ENCODE assay signal across 8 mouse cellular contexts in the genomic region with DNA sequence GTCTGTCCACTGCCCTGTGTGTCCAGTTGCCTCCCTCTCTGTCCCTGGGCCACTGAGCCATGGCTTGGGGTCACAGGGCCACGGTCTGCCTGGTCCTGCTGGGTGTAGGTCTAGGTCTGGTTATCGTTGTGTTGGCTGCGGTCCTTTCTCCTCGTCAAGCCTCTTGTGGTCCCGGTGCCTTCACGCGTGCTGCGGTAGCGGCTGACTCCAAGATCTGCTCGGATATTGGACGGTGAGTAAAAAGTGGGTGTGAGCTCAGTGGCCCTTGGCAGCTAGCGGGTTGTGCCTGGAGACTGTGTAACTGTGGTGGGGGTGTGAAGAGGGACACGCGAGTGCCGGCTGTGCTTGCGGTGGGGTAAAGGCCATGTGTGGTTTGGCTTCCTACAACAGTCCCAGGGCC. TPM values are rescaled to one million over a fixed set of nuclear protein-coding genes. Genes with fewer than 3 reads are reported as not detected.
DNase-seq lines count a peak whose midpoint lies in the region; ATAC-seq and TF ChIP-seq lines count a peak whose summit lies in the region.

No protein-coding gene starts in this region.

- H3K36me3 ChIP-seq in midbrain, embryonic 10.5 days, result no peaks in the 10 kb centered on the region
- H3K36me3 ChIP-seq in midbrain, embryonic 16.5 days (ENCODE audit: control insufficient read depth, insufficient read depth, low read length), result no peaks in the 10 kb centered on the region
- no peaks in the 10 kb centered on the region for H3K36me3 ChIP-seq in kidney, adult 2 months (ENCODE audit: control insufficient read depth, insufficient read depth, low read length)
- H3K36me3 ChIP-seq in forebrain, embryonic 15.5 days, result no peaks in the 10 kb centered on the region

- H3K9me3 ChIP-seq in midbrain, embryonic 10.5 days (replicated peaks), result no peaks in the 10 kb centered on the region
- H3K9me3 ChIP-seq in midbrain, embryonic 16.5 days (replicated peaks; ENCODE audit: control insufficient read depth, low read length, poor library complexity, severe bottlenecking), result no peaks in the 10 kb centered on the region
- no peaks in the 10 kb centered on the region for H3K9me3 ChIP-seq in forebrain, embryonic 15.5 days

- WGBS in midbrain, embryonic 10.5 days, result 90% methylated on average over 16 of the region's 16 CpGs
- 85% methylated on average over 16 of the region's 16 CpGs for WGBS in midbrain, embryonic 16.5 days
- WGBS in kidney, adult 2 months, result 21% methylated on average over 16 of the region's 16 CpGs
- WGBS in forebrain, embryonic 15.5 days, result 83% methylated on average over 16 of the region's 16 CpGs

- ATAC-seq in midbrain, embryonic 16.5 days, result no peak
- ATAC-seq in granulocyte monocyte progenitor cell, adult 5-6 weeks (replicated peaks; ENCODE audit: poor library complexity, severe bottlenecking), result peak; percentile 25
- ATAC-seq in forebrain, embryonic 15.5 days (replicated peaks), result no peak

- H3K4me2 ChIP-seq in midbrain, embryonic 16.5 days (ENCODE audit: low read length), result no peak overlapping the region
- no peak overlapping the region for H3K4me2 ChIP-seq in forebrain, embryonic 15.5 days (replicated peaks)

- no peak for TF ChIP-seq CTCF in kidney, adult 2 months (conservative IDR thresholded peaks at IDR 0.05; ENCODE audit: insufficient read depth, insufficient read length, low read depth, low read length)

- H3K27me3 ChIP-seq in midbrain, embryonic 10.5 days (ENCODE audit: low read depth, poor library complexity, severe bottlenecking), result peaks cover 12% of the 10 kb centered on the region
- H3K27me3 ChIP-seq in midbrain, embryonic 16.5 days (ENCODE audit: control insufficient read depth, insufficient read depth, low read depth, low read length), result no peaks in the 10 kb centered on the region; the same call in 1 of the 2 replicates
- H3K27me3 ChIP-seq in kidney, adult 2 months (replicated peaks; ENCODE audit: control insufficient read depth, insufficient read depth, low read length), result no peaks in the 10 kb centered on the region
- H3K27me3 ChIP-seq in forebrain, embryonic 15.5 days, result no peaks in the 10 kb centered on the region

- DNase-seq in midbrain, embryonic 10.5 days (ENCODE audit: low spot score), result no peak
- DNase-seq in kidney, adult 2 months, result peak; percentile 62
- peak; percentile 19 for DNase-seq in lung, postnatal 14 days
- no peak for DNase-seq in frontal cortex, adult 2 months (ENCODE audit: extremely low spot score in 1 of 2, low spot score in 1 of 2)
- no peak for DNase-seq in cerebellum, postnatal 10 days

- H3K27ac ChIP-seq in midbrain, embryonic 10.5 days (replicated peaks), result 0 out of 2 replicates have a peak overlapping the region, but pooled peaks have one; percentile 1
- no peak overlapping the region for H3K27ac ChIP-seq in midbrain, embryonic 16.5 days (ENCODE audit: low read length)
- peak overlapping the region; percentile 32 for H3K27ac ChIP-seq in kidney, adult 2 months (ENCODE audit: insufficient read depth, low read depth, low read length)
- no peak overlapping the region for H3K27ac ChIP-seq in forebrain, embryonic 15.5 days (replicated peaks)

- no peak for TF ChIP-seq POLR2A in kidney, adult 2 months (IDR thresholded peaks at IDR 0.05; ENCODE audit: low read depth, low read length)

- H3K9ac ChIP-seq in midbrain, embryonic 16.5 days (ENCODE audit: low read depth, low read length), result no peak overlapping the region
- H3K9ac ChIP-seq in forebrain, embryonic 15.5 days (replicated peaks), result no peak overlapping the region

- H3K4me1 ChIP-seq in midbrain, embryonic 10.5 days, result peaks cover 19% of the 10 kb centered on the region
- peaks cover 2% of the 10 kb centered on the region; the same call in 1 of the 2 replicates for H3K4me1 ChIP-seq in midbrain, embryonic 16.5 days (ENCODE audit: control insufficient read depth, insufficient read depth, low read length)
- H3K4me1 ChIP-seq in kidney, adult 2 months (ENCODE audit: control insufficient read depth, insufficient read depth, low read length), result peaks cover 14% of the 10 kb centered on the region
- peaks cover 14% of the 10 kb centered on the region for H3K4me1 ChIP-seq in forebrain, embryonic 15.5 days

- no peak overlapping the region for H3K4me3 ChIP-seq in midbrain, embryonic 10.5 days
- no peak overlapping the region for H3K4me3 ChIP-seq in midbrain, embryonic 16.5 days (ENCODE audit: low read depth, low read length)
- H3K4me3 ChIP-seq in kidney, adult 2 months (ENCODE audit: insufficient read depth, low read depth, low read length), result peak overlapping the region; percentile 38
- H3K4me3 ChIP-seq in forebrain, embryonic 15.5 days, result no peak overlapping the region

RNA-seq across cellular contexts. Expression of a gene that starts 0.5 kb away (rescaled TPM):
- 0.56 and 1.2 TPM in 2 replicates for polyA plus RNA-seq in midbrain, embryonic 10.5 days (2016; fragmentation: Nextera tagmentation; extraction: Ambion mirVana)
- 2.1 and 2.5 TPM in 2 replicates for polyA plus RNA-seq in midbrain, embryonic 16.5 days (2015; fragmentation: Nextera tagmentation; extraction: Ambion mirVana)
- total RNA-seq in granulocyte monocyte progenitor cell, adult 5-6 weeks (2014; fragmentation: Nextera tagmentation), result 2.3 and 6.4 TPM in 2 replicates
- 2.4 and 3.6 TPM in 2 replicates for total RNA-seq in granulocyte monocyte progenitor cell, adult 5-6 weeks (2017)
- 34.5 and 48.3 TPM in 2 replicates for polyA plus RNA-seq in kidney, adult 2 months (2012; rRNA removed)
- polyA plus RNA-seq in frontal cortex, adult 2 months (2012; rRNA removed), result 3.2 and 4.7 TPM in 2 replicates
- 2.5 and 3.0 TPM in 2 replicates for polyA plus RNA-seq in forebrain, embryonic 15.5 days (2015; fragmentation: Nextera tagmentation; extraction: Ambion mirVana)

RNA-seq across cellular contexts. Expression of a gene that starts 28.2 kb away (rescaled TPM):
- polyA plus RNA-seq in midbrain, embryonic 10.5 days (2016; fragmentation: Nextera tagmentation; extraction: Ambion mirVana), result 2.7 and 3.1 TPM in 2 replicates
- polyA plus RNA-seq in midbrain, embryonic 16.5 days (2015; fragmentation: Nextera tagmentation; extraction: Ambion mirVana), result 1.3 TPM in 2 replicates
- total RNA-seq in granulocyte monocyte progenitor cell, adult 5-6 weeks (2014; fragmentation: Nextera tagmentation), result 1.7 TPM in 1 of 2 replicates, not detected in the other
- total RNA-seq in granulocyte monocyte progenitor cell, adult 5-6 weeks (2017), result 1.7 TPM in 1 of 2 replicates, not detected in the other
- polyA plus RNA-seq in kidney, adult 2 months (2012; rRNA removed), result 881 and 1,007 TPM in 2 replicates
- 4.2 and 4.8 TPM in 2 replicates for polyA plus RNA-seq in frontal cortex, adult 2 months (2012; rRNA removed)
- 0.67 and 0.79 TPM in 2 replicates for polyA plus RNA-seq in forebrain, embryonic 15.5 days (2015; fragmentation: Nextera tagmentation; extraction: Ambion mirVana)

RNA-seq across cellular contexts. Expression of a gene that starts 29.5 kb away (rescaled TPM):
- polyA plus RNA-seq in midbrain, embryonic 10.5 days (2016; fragmentation: Nextera tagmentation; extraction: Ambion mirVana), result 1.6 and 3.8 TPM in 2 replicates
- 42.4 and 44.7 TPM in 2 replicates for polyA plus RNA-seq in midbrain, embryonic 16.5 days (2015; fragmentation: Nextera tagmentation; extraction: Ambion mirVana)
- not detected in 2 replicates for total RNA-seq in granulocyte monocyte progenitor cell, adult 5-6 weeks (2014; fragmentation: Nextera tagmentation)
- not detected in 2 replicates for total RNA-seq in granulocyte monocyte progenitor cell, adult 5-6 weeks (2017)
- 2.1 and 2.2 TPM in 2 replicates for polyA plus RNA-seq in kidney, adult 2 months (2012; rRNA removed)
- 8.4 and 8.7 TPM in 2 replicates for polyA plus RNA-seq in frontal cortex, adult 2 months (2012; rRNA removed)
- polyA plus RNA-seq in forebrain, embryonic 15.5 days (2015; fragmentation: Nextera tagmentation; extraction: Ambion mirVana), result 16.4 TPM in 2 replicates

RNA-seq across cellular contexts. Expression of a gene that starts 54.2 kb away (rescaled TPM):
- 1.6 and 1.9 TPM in 2 replicates for polyA plus RNA-seq in midbrain, embryonic 10.5 days (2016; fragmentation: Nextera tagmentation; extraction: Ambion mirVana)
- polyA plus RNA-seq in midbrain, embryonic 16.5 days (2015; fragmentation: Nextera tagmentation; extraction: Ambion mirVana), result 3.1 and 4.9 TPM in 2 replicates
- total RNA-seq in granulocyte monocyte progenitor cell, adult 5-6 weeks (2014; fragmentation: Nextera tagmentation), result 0.26 TPM in 1 of 2 replicates, not detected in the other
- not detected in 2 replicates for total RNA-seq in granulocyte monocyte progenitor cell, adult 5-6 weeks (2017)
- 193 and 196 TPM in 2 replicates for polyA plus RNA-seq in kidney, adult 2 months (2012; rRNA removed)
- 10.3 and 11.7 TPM in 2 replicates for polyA plus RNA-seq in frontal cortex, adult 2 months (2012; rRNA removed)
- polyA plus RNA-seq in forebrain, embryonic 15.5 days (2015; fragmentation: Nextera tagmentation; extraction: Ambion mirVana), result 1.0 and 1.4 TPM in 2 replicates

Comparison
In these comparisons a context has a peak if more than half of its experiments do, and no peak if none do; other contexts are left out.
1. H3K27ac ChIP-seq: peak in midbrain, embryonic 10.5 days (single experiment) and kidney, adult 2 months (single experiment); none in midbrain, embryonic 16.5 days (single experiment) and forebrain, embryonic 15.5 days (single experiment).
2. DNase-seq: peak in kidney, adult 2 months (single experiment) and lung, postnatal 14 days (single experiment); none in midbrain, embryonic 10.5 days (single experiment), frontal cortex, adult 2 months (0 of 2) and cerebellum, postnatal 10 days (0 of 2).
3. RNA of a gene that starts 28.2 kb away (polyA plus RNA-seq): 881 to 1,007 TPM in kidney, adult 2 months; 4.2 to 4.8 TPM in frontal cortex, adult 2 months, 2.7 to 3.1 TPM in midbrain, embryonic 10.5 days, 1.3 TPM in midbrain, embryonic 16.5 days and 0.67 to 0.79 TPM in forebrain, embryonic 15.5 days; every median in the first group is over 100 times any median in the second.